Mouse (Mus musculus): ENCODE measurements at regions not wholly inside any gene's neighbourhood (a gene's known extent, or its start where the extent isn't known, plus 50 kb on each side); places are given as distances from the start of the nearest gene placed in this dataset.

- H3K9ac ChIP-seq (ENCODE audit: low read depth, low read length) = no peak overlapping the region
- H3K27ac ChIP-seq (replicated peaks; ENCODE audit: low read depth, low read length) = no peak overlapping the region
- DNase-seq (ENCODE audit: low spot score) (no peak), ATAC-seq (ENCODE audit: low read depth) (no peak)
- H3K4me2 ChIP-seq (ENCODE audit: low read depth, low read length) = no peak overlapping the region
- WGBS = 33% methylated on average over 2 of the region's 2 CpGs
- H3K4me3 ChIP-seq (ENCODE audit: low read depth, low read length) = no peak overlapping the region
- H3K36me3 ChIP-seq (ENCODE audit: control insufficient read depth, insufficient read depth, low read length) = no peaks in the 10 kb centered on the region
- H3K4me1 ChIP-seq (ENCODE audit: control insufficient read depth, insufficient read depth, low read length) = no peaks in the 10 kb centered on the region
- no peaks in the 10 kb centered on the region for H3K27me3 ChIP-seq (replicated peaks; ENCODE audit: control insufficient read depth, insufficient read depth, low read length)
- no peaks in the 10 kb centered on the region for H3K9me3 ChIP-seq (ENCODE audit: control insufficient read depth, low read length)
These were observed 658.0 kb downstream of the Hace1 start for GRCm38 (mm10) chr10:46235581-46235980.

- Histone ChIP-seq H3K4me1 (ENCODE audit: control insufficient read depth, insufficient read depth, low read length) (no peaks in the 10 kb centered on the region), H3K27me3 (replicated peaks; ENCODE audit: control insufficient read depth, insufficient read depth, low read length) (no peaks in the 10 kb centered on the region), H3K4me2 (ENCODE audit: low read depth, low read length) (no peak overlapping the region), H3K9ac (ENCODE audit: low read depth, low read length) (no peak overlapping the region), H3K9me3 (ENCODE audit: control insufficient read depth, low read length) (no peaks in the 10 kb centered on the region), H3K4me3 (ENCODE audit: low read depth, low read length) (no peak overlapping the region), H3K36me3 (ENCODE audit: control insufficient read depth, insufficient read depth, low read length) (no peaks in the 10 kb centered on the region), H3K27ac (replicated peaks; ENCODE audit: low read depth, low read length) (no peak overlapping the region)
- ATAC-seq (ENCODE audit: low read depth) (no peak), DNase-seq (ENCODE audit: low spot score) (peak; percentile 32)
- 56% methylated on average over 1 of the region's 1 CpGs for WGBS
These were observed 677.9 kb downstream of the Hace1 start for GRCm38 (mm10) chr10:46255575-46255974.

- ATAC-seq (ENCODE audit: low read depth) = no peak
- Histone ChIP-seq H3K36me3 (ENCODE audit: control insufficient read depth, insufficient read depth, low read length) (no peaks in the 10 kb centered on the region), H3K9me3 (ENCODE audit: control insufficient read depth, low read length) (no peaks in the 10 kb centered on the region), H3K4me1 (ENCODE audit: control insufficient read depth, insufficient read depth, low read length) (no peaks in the 10 kb centered on the region), H3K4me3 (ENCODE audit: low read depth, low read length) (no peak overlapping the region), H3K4me2 (ENCODE audit: low read depth, low read length) (no peak overlapping the region), H3K27me3 (replicated peaks; ENCODE audit: control insufficient read depth, insufficient read depth, low read length) (no peaks in the 10 kb centered on the region), H3K27ac (replicated peaks; ENCODE audit: low read depth, low read length) (no peak overlapping the region), H3K9ac (ENCODE audit: low read depth, low read length) (no peak overlapping the region)
- DNase-seq (ENCODE audit: low spot score) = no peak
- WGBS = 91% methylated on average over 1 of the region's 1 CpGs
These were observed 692.1 kb downstream of the Hace1 start for GRCm38 (mm10) chr10:46269710-46270109.

- WGBS = 26% methylated on average over 1 of the region's 1 CpGs
- no peak overlapping the region for H3K9ac ChIP-seq (ENCODE audit: low read depth, low read length)
- H3K27me3 ChIP-seq (replicated peaks; ENCODE audit: control insufficient read depth, insufficient read depth, low read length) = no peaks in the 10 kb centered on the region
- no peaks in the 10 kb centered on the region for H3K9me3 ChIP-seq (ENCODE audit: control insufficient read depth, low read length)
- H3K27ac ChIP-seq (replicated peaks; ENCODE audit: low read depth, low read length) = no peak overlapping the region
- peak; percentile 19 for DNase-seq (ENCODE audit: low spot score)
- no peaks in the 10 kb centered on the region for H3K36me3 ChIP-seq (ENCODE audit: control insufficient read depth, insufficient read depth, low read length)
- H3K4me1 ChIP-seq (ENCODE audit: control insufficient read depth, insufficient read depth, low read length) = no peaks in the 10 kb centered on the region
- ATAC-seq (ENCODE audit: low read depth) = no peak
- H3K4me3 ChIP-seq (ENCODE audit: low read depth, low read length) = no peak overlapping the region
- no peak overlapping the region for H3K4me2 ChIP-seq (ENCODE audit: low read depth, low read length)
These were observed 696.2 kb downstream of the Hace1 start for GRCm38 (mm10) chr10:46273846-46274245.

- WGBS = 70% methylated on average over 5 of the region's 5 CpGs
- H3K4me2 ChIP-seq (ENCODE audit: low read depth, low read length) = no peak overlapping the region
- ATAC-seq (ENCODE audit: low read depth) (no peak), DNase-seq (ENCODE audit: low spot score) (peak; percentile 33)
- H3K9ac ChIP-seq (ENCODE audit: low read depth, low read length) = no peak overlapping the region
- no peaks in the 10 kb centered on the region for H3K27me3 ChIP-seq (replicated peaks; ENCODE audit: control insufficient read depth, insufficient read depth, low read length)
- no peaks in the 10 kb centered on the region for H3K9me3 ChIP-seq (ENCODE audit: control insufficient read depth, low read length)
- H3K4me3 ChIP-seq (ENCODE audit: low read depth, low read length) = no peak overlapping the region
- H3K36me3 ChIP-seq (ENCODE audit: control insufficient read depth, insufficient read depth, low read length) = no peaks in the 10 kb centered on the region
- no peaks in the 10 kb centered on the region for H3K4me1 ChIP-seq (ENCODE audit: control insufficient read depth, insufficient read depth, low read length)
- H3K27ac ChIP-seq (replicated peaks; ENCODE audit: low read depth, low read length) = no peak overlapping the region
These were observed 716.7 kb downstream of the Hace1 start for GRCm38 (mm10) chr10:46294290-46294689.

- Histone ChIP-seq H3K9ac (ENCODE audit: low read depth, low read length) (no peak overlapping the region), H3K27me3 (replicated peaks; ENCODE audit: control insufficient read depth, insufficient read depth, low read length) (no peaks in the 10 kb centered on the region), H3K4me2 (ENCODE audit: low read depth, low read length) (no peak overlapping the region), H3K36me3 (ENCODE audit: control insufficient read depth, insufficient read depth, low read length) (no peaks in the 10 kb centered on the region), H3K9me3 (ENCODE audit: control insufficient read depth, low read length) (no peaks in the 10 kb centered on the region), H3K4me3 (ENCODE audit: low read depth, low read length) (no peak overlapping the region), H3K4me1 (ENCODE audit: control insufficient read depth, insufficient read depth, low read length) (no peaks in the 10 kb centered on the region), H3K27ac (replicated peaks; ENCODE audit: low read depth, low read length) (no peak overlapping the region)
- 65% methylated on average over 5 of the region's 5 CpGs for WGBS
- no peak for DNase-seq (ENCODE audit: low spot score)
- no peak for ATAC-seq (ENCODE audit: low read depth)
These were observed 720.7 kb downstream of the Hace1 start for GRCm38 (mm10) chr10:46298352-46298751.

GRCm38 (mm10) chr10:46299521-46299920 is 721.9 kb downstream of the Hace1 start:
- H3K36me3 ChIP-seq (ENCODE audit: control insufficient read depth, insufficient read depth, low read length) = no peaks in the 10 kb centered on the region
- H3K27me3 ChIP-seq (replicated peaks; ENCODE audit: control insufficient read depth, insufficient read depth, low read length) = no peaks in the 10 kb centered on the region
- no peak for ATAC-seq (ENCODE audit: low read depth)
- H3K27ac ChIP-seq (replicated peaks; ENCODE audit: low read depth, low read length) = no peak overlapping the region
- no peak overlapping the region for H3K4me2 ChIP-seq (ENCODE audit: low read depth, low read length)
- no peaks in the 10 kb centered on the region for H3K9me3 ChIP-seq (ENCODE audit: control insufficient read depth, low read length)
- H3K9ac ChIP-seq (ENCODE audit: low read depth, low read length) = no peak overlapping the region
- DNase-seq (ENCODE audit: low spot score) = no peak
- H3K4me3 ChIP-seq (ENCODE audit: low read depth, low read length) = no peak overlapping the region
- 56% methylated on average over 3 of the region's 3 CpGs for WGBS
- no peaks in the 10 kb centered on the region for H3K4me1 ChIP-seq (ENCODE audit: control insufficient read depth, insufficient read depth, low read length)

GRCm38 (mm10) chr10:46320328-46321038 is 742.9 kb downstream of the Hace1 start:
- Histone ChIP-seq H3K9ac (ENCODE audit: low read depth, low read length) (no peak overlapping the region), H3K27ac (replicated peaks; ENCODE audit: low read depth, low read length) (no peak overlapping the region), H3K4me3 (ENCODE audit: low read depth, low read length) (no peak overlapping the region), H3K9me3 (ENCODE audit: control insufficient read depth, low read length) (no peaks in the 10 kb centered on the region), H3K4me1 (ENCODE audit: control insufficient read depth, insufficient read depth, low read length) (no peaks in the 10 kb centered on the region), H3K36me3 (ENCODE audit: control insufficient read depth, insufficient read depth, low read length) (no peaks in the 10 kb centered on the region), H3K4me2 (ENCODE audit: low read depth, low read length) (no peak overlapping the region), H3K27me3 (replicated peaks; ENCODE audit: control insufficient read depth, insufficient read depth, low read length) (no peaks in the 10 kb centered on the region)
- no peak for DNase-seq (ENCODE audit: low spot score)
- ATAC-seq (ENCODE audit: low read depth) = no peak
- WGBS = 74% methylated on average over 5 of the region's 5 CpGs

GRCm38 (mm10) chr10:46321040-46321439 is 743.4 kb downstream of the Hace1 start:
- H3K27me3 ChIP-seq (replicated peaks; ENCODE audit: control insufficient read depth, insufficient read depth, low read length) = no peaks in the 10 kb centered on the region
- DNase-seq (ENCODE audit: low spot score) (no peak), ATAC-seq (ENCODE audit: low read depth) (no peak)
- WGBS = 87% methylated on average over 3 of the region's 3 CpGs
- H3K4me3 ChIP-seq (ENCODE audit: low read depth, low read length) = no peak overlapping the region
- no peak overlapping the region for H3K4me2 ChIP-seq (ENCODE audit: low read depth, low read length)
- H3K27ac ChIP-seq (replicated peaks; ENCODE audit: low read depth, low read length) = no peak overlapping the region
- H3K36me3 ChIP-seq (ENCODE audit: control insufficient read depth, insufficient read depth, low read length) = no peaks in the 10 kb centered on the region
- no peaks in the 10 kb centered on the region for H3K4me1 ChIP-seq (ENCODE audit: control insufficient read depth, insufficient read depth, low read length)
- no peaks in the 10 kb centered on the region for H3K9me3 ChIP-seq (ENCODE audit: control insufficient read depth, low read length)
- no peak overlapping the region for H3K9ac ChIP-seq (ENCODE audit: low read depth, low read length)
